Mouse (Mus musculus) brain, embryonic 14.5 days (tissue): Measurements from ENCODE around the gene Sox13.

Experiments used
- CTCF ChIP-seq: fragments of 200-500 bp; IDR thresholded peaks from 2 replicates; pipeline ENCODE4 v1.5.1; 2012; ENCODE audit warnings: inconsistent platforms, mild to moderate bottlenecking, moderate library complexity, borderline replicate concordance; ENCODE audit not compliant: insufficient read depth, insufficient read length; ENCODE audit errors: extremely low read depth
- POLR2A ChIP-seq: fragments of 200-500 bp; IDR thresholded peaks from 2 replicates; pipeline ENCODE4 v1.6.1; 2012; ENCODE audit warnings: mild to moderate bottlenecking, inconsistent platforms, borderline replicate concordance; ENCODE audit not compliant: poor library complexity, insufficient read depth, insufficient read length, severe bottlenecking; ENCODE audit errors: extremely low read depth

GRCm38 (mm10) chr1:133396693-133397092 lies 27.5 kb downstream of the Sox13 start:
- no peak for TF ChIP-seq POLR2A
- TF ChIP-seq CTCF = no peak
